Mouse (Mus musculus) cerebellum, adult 2 months (tissue): ENCODE data around the gene Rab19. TPM values are rescaled to one million over a fixed set of nuclear protein-coding genes. Genes with fewer than 3 reads are reported as not detected.
"Not testable (repeated sequence)": the region's sequence is repeated elsewhere in the genome, so short reads cannot be mapped to it uniquely, and the experiment has no call there.

Experiments
- DNase-seq, 2 experiments: peaks; one replicate each; pipeline ENCODE4 v3.0.0; 2021
- H3K27ac ChIP-seq: fragments of 200-500 bp; 2 replicates; pipeline ENCODE4 v1.5.1; 2012; ENCODE audit warnings: low read length, control low read depth, inconsistent platforms; ENCODE audit not compliant: insufficient read depth
- H3K27me3 ChIP-seq: fragments of 200-500 bp; 2 replicates; pipeline ENCODE4 v1.6.1; 2012; ENCODE audit warnings: inconsistent platforms, mild to moderate bottlenecking, low read length, moderate library complexity; ENCODE audit not compliant: control insufficient read depth, insufficient read depth
- H3K4me1 ChIP-seq: fragments of 200-500 bp; 2 replicates; pipeline ENCODE4 v1.6.1; 2011; ENCODE audit warnings: low read length; ENCODE audit not compliant: control insufficient read depth, insufficient read depth
- H3K4me3 ChIP-seq: fragments of 200-500 bp; replicated peaks from 2 replicates; pipeline ENCODE3; 2011; ENCODE audit warnings: mild to moderate bottlenecking, low read depth, low read length, control low read depth; ENCODE audit not compliant: insufficient read depth
- CTCF ChIP-seq: fragments of 200-500 bp; IDR thresholded peaks from 2 replicates; pipeline ENCODE4 v1.5.1; 2011; ENCODE audit warnings: low read depth, mild to moderate bottlenecking, control low read depth, low read length, moderate library complexity, borderline replicate concordance; ENCODE audit not compliant: insufficient read depth
- POLR2A ChIP-seq: fragments of 200-500 bp; IDR thresholded peaks from 2 replicates; pipeline ENCODE4 v1.6.1; 2011; ENCODE audit warnings: low read length, control low read depth, borderline replicate concordance; ENCODE audit not compliant: insufficient read depth
- WGBS: fragments of 180-500 bp; shearing (Covaris S2); methylation state at CpG from one replicate; pipeline ENCODE4 v1.1.7; 2018; 5-methylcytosine and 5-hydroxymethylcytosine counted together
- polyA plus RNA-seq: library from polyadenylated mRNA; depleted of rRNA; stranded (reverse); fragments of >200 nt; gene quantifications from 2 replicates; pipeline ENCODE4 v1.2.3, GENCODE M21; 2012

The Rab19 gene
- polyA plus RNA-seq, 1 experiment: 0.15 TPM

DNA sequence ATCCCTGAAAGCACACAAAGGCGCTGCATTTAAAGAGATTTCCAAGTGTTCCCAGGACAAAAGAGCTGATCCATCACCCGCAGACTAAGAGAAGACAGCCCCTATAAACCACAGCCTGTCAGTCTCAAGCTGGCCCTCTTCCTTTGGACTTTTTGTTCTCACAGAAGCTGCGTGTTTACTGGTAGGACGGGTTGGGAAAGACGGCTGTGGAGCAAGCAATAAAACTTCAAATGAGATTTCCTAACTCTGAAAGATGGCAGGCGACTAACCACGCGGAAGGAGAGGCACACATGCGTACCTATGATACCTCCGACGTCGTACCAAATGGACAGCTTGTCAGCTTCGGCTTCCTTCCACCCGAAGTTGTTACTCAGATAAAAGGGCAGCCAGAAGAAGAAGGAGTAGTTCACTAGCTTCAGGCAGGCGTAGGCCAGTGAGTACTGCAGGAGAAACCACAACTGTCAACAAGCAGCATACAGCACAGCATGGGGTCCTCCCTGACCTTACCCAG, 33.9 kb upstream of the Rab19 start:
- TF ChIP-seq CTCF: no peak
- no peak for TF ChIP-seq POLR2A
- no peak overlapping the region for H3K4me3 ChIP-seq
- 46% methylated on average over 15 of the region's 15 CpGs for WGBS
- no peaks in the 10 kb centered on the region for H3K27me3 ChIP-seq
- H3K4me1 ChIP-seq: no peaks in the 10 kb centered on the region
- H3K27ac ChIP-seq: no peak overlapping the region
- DNase-seq: no peak

DNA sequence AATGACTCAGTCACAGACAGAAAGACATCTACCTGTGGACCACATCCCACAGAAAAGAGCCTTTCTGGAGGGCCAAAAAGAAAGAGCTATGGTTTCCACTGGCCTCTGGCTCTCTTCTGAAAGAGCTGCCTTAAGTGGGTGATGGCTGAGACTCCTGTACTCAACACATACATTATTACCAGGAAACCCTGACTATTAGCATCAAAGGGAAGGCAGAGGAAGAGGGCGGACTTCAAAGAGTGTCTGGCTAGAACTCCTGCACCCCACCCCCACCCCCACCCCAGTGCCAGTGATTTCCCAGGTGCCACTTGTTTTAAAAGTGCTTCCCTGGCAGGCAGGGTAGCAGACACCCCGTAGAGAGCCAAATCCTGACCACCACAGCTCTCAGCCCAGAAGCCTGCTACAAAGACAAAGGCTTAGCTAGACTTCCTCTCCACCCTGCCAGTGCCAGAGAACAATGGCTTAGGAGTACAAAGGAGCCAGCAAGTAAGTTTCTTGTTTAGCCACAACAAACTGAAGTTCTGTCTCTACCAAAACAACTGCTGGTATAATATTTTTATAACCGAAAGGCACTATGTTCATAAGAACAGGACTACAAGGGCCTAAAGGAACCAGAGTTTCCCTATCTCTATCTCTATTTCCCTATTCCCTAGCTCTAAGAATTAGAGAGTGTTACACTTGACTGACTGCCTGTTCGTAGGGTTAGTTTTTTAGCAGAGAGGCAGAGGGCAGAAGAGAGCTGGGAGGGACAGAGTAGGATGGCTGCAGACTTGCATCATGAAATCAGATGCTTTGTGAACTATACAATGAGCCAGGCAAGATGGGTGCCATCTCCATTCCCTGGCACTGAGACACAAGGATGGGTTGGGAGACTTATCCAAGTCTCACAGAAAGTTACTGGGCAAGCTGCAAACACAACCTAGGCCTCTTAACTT, 32.8 kb upstream of the Rab19 start:
- DNase-seq: no peak
- TF ChIP-seq CTCF (no peak), POLR2A (no peak)
- WGBS: 52% methylated on average over 4 of the region's 4 CpGs
- H3K27ac ChIP-seq: no peak overlapping the region
- no peaks in the 10 kb centered on the region for H3K27me3 ChIP-seq
- no peak overlapping the region for H3K4me3 ChIP-seq
- no peaks in the 10 kb centered on the region for H3K4me1 ChIP-seq

DNA sequence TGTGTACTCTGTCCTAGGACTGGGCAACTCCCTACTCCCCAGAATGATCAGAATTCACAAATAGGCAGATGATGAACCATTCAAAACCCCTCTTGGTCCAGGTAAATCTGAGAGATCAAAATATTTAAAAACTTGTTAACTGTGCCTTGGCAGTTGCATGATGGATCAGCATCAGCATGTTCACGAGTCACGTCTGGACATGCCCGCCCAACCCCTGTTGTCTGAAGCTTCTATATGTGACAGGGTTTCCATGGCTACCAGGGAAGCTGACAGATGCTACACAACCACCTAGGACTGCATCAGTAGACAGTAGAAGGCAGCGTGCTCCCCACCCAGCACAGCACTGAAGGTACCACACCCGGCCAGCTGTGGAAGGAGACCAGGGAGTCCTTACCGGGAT, 32.0 kb upstream of the Rab19 start:
- DNase-seq: no peak
- Histone ChIP-seq H3K27me3 (no peaks in the 10 kb centered on the region), H3K4me3 (no peak overlapping the region), H3K27ac (no peak overlapping the region), H3K4me1 (no peaks in the 10 kb centered on the region)
- 67% methylated on average over 6 of the region's 6 CpGs for WGBS
- TF ChIP-seq CTCF (no peak), POLR2A (no peak)

DNA sequence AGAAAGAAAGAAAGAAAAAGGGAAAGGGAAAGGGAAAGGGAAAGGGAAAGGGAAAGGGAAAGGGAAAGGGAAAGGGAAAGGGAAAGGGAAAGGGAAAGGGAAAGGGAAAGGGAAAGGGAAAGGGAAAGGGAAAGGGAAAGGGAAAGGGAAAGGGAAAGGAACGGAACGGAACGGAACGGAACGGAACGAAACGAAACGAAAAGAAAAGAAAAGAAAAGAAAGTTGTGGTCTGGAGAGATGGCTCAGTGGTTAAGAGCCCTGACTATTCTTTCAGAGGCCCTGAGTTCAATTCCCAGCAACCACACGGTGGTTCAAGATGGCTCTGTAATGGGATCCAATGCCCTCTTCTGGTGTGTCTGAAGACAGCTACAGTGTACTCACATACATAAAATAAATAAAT, 21.8 kb upstream of the Rab19 start:
- not testable (repeated sequence) for DNase-seq, H3K27ac ChIP-seq, H3K4me1 ChIP-seq, H3K4me3 ChIP-seq, H3K27me3 ChIP-seq
- 94% methylated on average over 9 of the region's 9 CpGs for WGBS

DNA sequence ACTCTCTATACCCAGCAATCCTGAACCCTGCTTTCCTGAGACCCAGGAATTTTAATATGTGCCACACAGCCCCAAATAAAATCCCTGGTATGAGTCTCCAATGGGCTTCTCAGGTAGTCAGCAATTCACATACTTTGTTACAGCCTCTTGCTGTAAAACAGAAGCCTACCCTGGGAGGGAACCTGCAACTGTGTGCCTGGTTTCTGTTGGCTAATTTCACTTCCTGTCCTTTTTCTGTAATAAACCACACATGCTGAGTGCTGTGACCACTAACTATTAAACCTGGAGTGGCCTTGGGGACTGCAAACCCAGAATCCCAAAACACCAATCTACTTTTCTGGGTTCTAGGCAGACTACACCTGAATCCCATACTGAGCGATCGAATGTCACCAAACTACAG, 18.3 kb upstream of the Rab19 start:
- Histone ChIP-seq H3K4me1 (no peaks in the 10 kb centered on the region), H3K4me3 (no peak overlapping the region), H3K27me3 (no peaks in the 10 kb centered on the region), H3K27ac (no peak overlapping the region)
- TF ChIP-seq POLR2A: no peak
- TF ChIP-seq CTCF: no peak
- WGBS: 96% methylated on average over 2 of the region's 2 CpGs
- DNase-seq: no peak

DNA sequence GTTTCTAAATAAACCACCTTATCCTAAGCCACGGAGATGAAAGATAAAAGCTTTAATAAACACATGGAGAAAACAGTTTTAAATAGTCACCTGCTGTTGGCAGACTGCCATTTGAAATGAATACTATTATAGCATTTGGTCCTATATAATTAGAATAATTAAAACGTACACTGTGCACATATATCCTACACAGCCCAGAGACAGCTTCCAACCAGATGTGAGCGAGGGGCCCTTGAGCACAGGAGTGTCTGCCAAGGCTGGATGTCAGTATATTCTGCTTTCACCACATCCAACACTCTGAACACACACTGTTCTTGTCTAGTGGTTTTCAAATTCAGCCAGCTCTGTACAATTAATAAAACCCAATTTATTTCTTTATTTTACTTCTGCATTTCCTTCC, 11.3 kb upstream of the Rab19 start:
- TF ChIP-seq POLR2A: no peak
- TF ChIP-seq CTCF: no peak
- Histone ChIP-seq H3K27ac (no peak overlapping the region), H3K27me3 (no peaks in the 10 kb centered on the region), H3K4me3 (no peak overlapping the region), H3K4me1 (no peaks in the 10 kb centered on the region; the same call in 1 of the 2 replicates)
- WGBS: 68% methylated on average over 3 of the region's 3 CpGs
- DNase-seq: no peak

DNA sequence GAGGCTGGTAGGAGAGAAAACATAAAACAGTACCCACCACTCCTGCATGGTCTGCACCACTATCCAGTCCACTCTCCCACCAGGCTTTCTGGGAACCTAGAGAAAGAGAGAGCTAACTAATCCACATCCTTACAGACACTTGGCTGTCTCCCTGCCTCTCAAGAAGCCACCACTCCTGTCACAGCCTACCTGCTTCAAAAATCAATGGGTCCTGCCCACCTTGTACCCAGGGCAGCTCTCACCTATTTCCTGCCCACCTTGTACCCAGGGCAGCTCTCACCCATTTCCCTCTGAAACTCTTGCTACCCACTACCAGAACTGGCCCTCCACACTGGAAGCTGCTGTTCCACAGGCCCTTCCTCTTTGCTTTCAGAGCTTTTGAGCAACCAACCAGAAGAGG, 8.9 kb upstream of the Rab19 start:
- no peak overlapping the region for H3K4me3 ChIP-seq
- no peak overlapping the region for H3K27ac ChIP-seq
- H3K4me1 ChIP-seq: peaks cover 5% of the 10 kb centered on the region
- TF ChIP-seq POLR2A: no peak
- no peak for TF ChIP-seq CTCF
- H3K27me3 ChIP-seq: no peaks in the 10 kb centered on the region
- DNase-seq: no peak

DNA sequence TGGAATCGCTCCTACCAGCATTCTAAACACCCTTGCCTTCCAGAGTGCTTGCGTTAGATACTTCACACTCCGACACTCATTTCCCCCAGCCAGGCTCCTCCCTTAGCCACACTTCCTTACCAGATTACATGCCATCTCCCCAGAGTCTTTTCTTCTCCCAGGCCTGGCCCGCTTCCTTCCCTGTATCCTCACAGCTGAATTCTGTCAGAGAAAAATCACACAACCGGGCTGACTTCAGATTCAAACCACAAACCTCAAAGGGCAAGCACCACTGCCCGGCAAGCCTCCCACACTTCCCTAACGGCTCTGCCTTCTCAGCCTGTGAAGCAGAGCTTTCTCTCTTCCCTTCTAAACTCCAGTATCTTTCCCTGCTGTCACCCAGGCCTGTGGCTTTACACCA, 8.2 kb upstream of the Rab19 start:
- TF ChIP-seq POLR2A (no peak), CTCF (no peak)
- 68% methylated on average over 7 of the region's 7 CpGs for WGBS
- H3K27me3 ChIP-seq: no peaks in the 10 kb centered on the region
- no peak overlapping the region for H3K27ac ChIP-seq
- H3K4me1 ChIP-seq: peaks cover 5% of the 10 kb centered on the region
- no peak for DNase-seq
- H3K4me3 ChIP-seq: no peak overlapping the region
